Mouse (Mus musculus) ES-Bruce4 (cell line): ENCODE measurements at regions not wholly inside any gene's neighbourhood (a gene's known extent, or its start where the extent isn't known, plus 50 kb on each side); places are given as distances from the start of the nearest gene placed in this dataset.
A peak's percentile ranks its signal among the peaks of the same experiment; 100 is the strongest.
"Not testable (repeated sequence)": the region's sequence is repeated elsewhere in the genome, so short reads cannot be mapped to it uniquely, and the experiment has no call there.

ENCODE experiments used
- H3K27ac ChIP-seq: 2 replicates; pipeline ENCODE4 v1.5.1; 2012; ENCODE audit warnings: low read length, inconsistent platforms; ENCODE audit not compliant: insufficient read depth
- H3K27me3 ChIP-seq: 2 replicates; pipeline ENCODE4 v1.6.1; 2012; ENCODE audit warnings: mild to moderate bottlenecking, low read length, inconsistent platforms; ENCODE audit not compliant: control insufficient read depth, poor library complexity, insufficient read depth, severe bottlenecking
- H3K36me3 ChIP-seq: 2 replicates; pipeline ENCODE4 v1.6.1; 2012; ENCODE audit warnings: inconsistent platforms, mild to moderate bottlenecking, low read length, moderate library complexity; ENCODE audit not compliant: control insufficient read depth, poor library complexity, insufficient read depth, severe bottlenecking
- H3K4me1 ChIP-seq: one replicate; pipeline ENCODE4 v1.8.1; 2011; ENCODE audit warnings: low read length; ENCODE audit not compliant: control insufficient read depth, insufficient read depth
- H3K4me3 ChIP-seq: 2 replicates; pipeline ENCODE4 v1.5.1; 2011; ENCODE audit warnings: low read depth, mild to moderate bottlenecking, low read length
- H3K9ac ChIP-seq: 2 replicates; pipeline ENCODE4 v1.6.1; 2012; ENCODE audit warnings: low read depth, mild to moderate bottlenecking, inconsistent platforms; ENCODE audit not compliant: poor library complexity, severe bottlenecking
- H3K9me3 ChIP-seq: replicated peaks from 2 replicates; pipeline ENCODE4 v1.6.1; 2012; ENCODE audit warnings: mild to moderate bottlenecking, low read length, inconsistent platforms; ENCODE audit not compliant: control insufficient read depth, poor library complexity, insufficient read depth, severe bottlenecking
- CTCF ChIP-seq: IDR thresholded peaks from one replicate; pipeline ENCODE4 v1.8.1; 2011; ENCODE audit warnings: low read depth, low read length
- EP300 ChIP-seq: IDR thresholded peaks from 2 replicates; pipeline ENCODE4 v1.6.1; 2011; ENCODE audit warnings: low read depth, low read length; ENCODE audit not compliant: insufficient read depth
- POLR2A ChIP-seq: IDR thresholded peaks from one replicate; pipeline ENCODE4 v1.8.1; 2011; ENCODE audit warnings: low read length; ENCODE audit not compliant: insufficient read depth

- TF ChIP-seq EP300, result no peak
- TF ChIP-seq POLR2A, result no peak
- no peak for TF ChIP-seq CTCF
These were observed 168.9 kb upstream of the Rhobtb1 start for GRCm38 (mm10) chr10:68982288-68982687.

GRCm38 (mm10) chr10:68990584-68990983 lies 160.7 kb upstream of the Rhobtb1 start:
- no peaks in the 10 kb centered on the region for H3K36me3 ChIP-seq

More at GRCm38 (mm10) chr10:68982288-68982687, 168.9 kb upstream of the Rhobtb1 start:
- Histone ChIP-seq H3K4me3 (no peak overlapping the region), H3K36me3 (no peaks in the 10 kb centered on the region), H3K9me3 (no peaks in the 10 kb centered on the region), H3K27me3 (no peaks in the 10 kb centered on the region), H3K4me1 (no peaks in the 10 kb centered on the region), H3K9ac (no peak overlapping the region), H3K27ac (no peak overlapping the region)

GRCm38 (mm10) chr10:68999610-69000009 lies 151.6 kb upstream of the Rhobtb1 start:
- no peaks in the 10 kb centered on the region for H3K36me3 ChIP-seq
- H3K4me3 ChIP-seq, result no peak overlapping the region
- H3K27me3 ChIP-seq, result no peaks in the 10 kb centered on the region
- TF ChIP-seq CTCF (no peak), EP300 (no peak), POLR2A (no peak)
- peaks cover 6% of the 10 kb centered on the region; the same call in 1 of the 2 replicates for H3K9me3 ChIP-seq
- H3K27ac ChIP-seq, result no peak overlapping the region
- no peaks in the 10 kb centered on the region for H3K4me1 ChIP-seq
- H3K9ac ChIP-seq, result no peak overlapping the region

More at GRCm38 (mm10) chr10:68990584-68990983, 160.7 kb upstream of the Rhobtb1 start:
- H3K9me3 ChIP-seq, result no peaks in the 10 kb centered on the region
- no peak overlapping the region for H3K9ac ChIP-seq
- no peak overlapping the region for H3K4me3 ChIP-seq
- H3K27me3 ChIP-seq, result no peaks in the 10 kb centered on the region
- TF ChIP-seq CTCF (no peak), EP300 (no peak), POLR2A (no peak)
- H3K4me1 ChIP-seq, result no peaks in the 10 kb centered on the region
- no peak overlapping the region for H3K27ac ChIP-seq

GRCm38 (mm10) chr10:69001654-69002435 lies 149.4 kb upstream of the Rhobtb1 start:
- Histone ChIP-seq H3K4me3 (no peak overlapping the region), H3K9me3 (peaks cover 6% of the 10 kb centered on the region; the same call in 1 of the 2 replicates), H3K27ac (no peak overlapping the region), H3K4me1 (no peaks in the 10 kb centered on the region), H3K27me3 (no peaks in the 10 kb centered on the region), H3K9ac (no peak overlapping the region), H3K36me3 (no peaks in the 10 kb centered on the region)
- no peak for TF ChIP-seq POLR2A
- TF ChIP-seq EP300, result no peak
- no peak for TF ChIP-seq CTCF

- Histone ChIP-seq H3K9ac (no peak overlapping the region), H3K27ac (no peak overlapping the region), H3K36me3 (no peaks in the 10 kb centered on the region), H3K4me3 (no peak overlapping the region), H3K4me1 (no peaks in the 10 kb centered on the region), H3K9me3 (peaks cover 4% of the 10 kb centered on the region; the same call in 1 of the 2 replicates), H3K27me3 (no peaks in the 10 kb centered on the region)
- TF ChIP-seq POLR2A, result no peak
- peak; percentile 79; the same call in 1 of the 2 replicates for TF ChIP-seq EP300
- TF ChIP-seq CTCF, result peak; percentile 82
These were observed 145.9 kb upstream of the Rhobtb1 start for GRCm38 (mm10) chr10:69005199-69005872.

- H3K4me3 ChIP-seq, H3K27ac ChIP-seq, H3K4me1 ChIP-seq, H3K27me3 ChIP-seq, H3K9me3 ChIP-seq, H3K36me3 ChIP-seq, H3K9ac ChIP-seq: not testable (repeated sequence)
These were observed 142.6 kb upstream of the Rhobtb1 start for GRCm38 (mm10) chr10:69008679-69009078.
